Mouse (Mus musculus): ENCODE data around the gene Ankrd13b. TPM values are rescaled to one million over a fixed set of nuclear protein-coding genes. Genes with fewer than 3 reads are reported as not detected.
A peak's percentile ranks its signal among the peaks of the same experiment; 100 is the strongest.

The Ankrd13b gene
- total RNA-seq, 4 experiments from 2014 or later: 9.1 to 13.7 (median 11.7) TPM

DNA sequence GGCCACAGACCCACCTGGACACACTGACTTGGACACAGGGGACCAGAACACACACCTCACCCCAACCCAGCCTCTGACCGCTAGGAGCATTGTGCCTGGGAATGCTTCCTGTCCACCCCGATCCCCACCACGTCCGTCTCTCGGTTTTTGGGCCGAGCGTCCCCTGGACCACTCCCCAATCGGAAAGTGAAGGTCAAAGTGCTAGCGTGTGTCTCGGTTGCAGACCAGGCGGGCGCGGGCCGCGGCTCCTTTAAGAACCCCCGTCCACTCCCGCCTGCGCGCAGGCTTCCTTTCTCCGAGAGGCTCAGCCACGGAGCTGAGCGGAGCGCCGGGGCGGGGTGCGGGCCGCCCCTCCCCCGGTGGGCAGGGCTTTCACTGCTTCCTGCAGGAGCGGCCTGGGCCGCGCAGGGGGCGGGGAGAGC, 3.4 kb upstream of the Ankrd13b start:
- peak; percentile 91 for DNase-seq (ENCODE audit: low spot score in 2 of 2)

DNA sequence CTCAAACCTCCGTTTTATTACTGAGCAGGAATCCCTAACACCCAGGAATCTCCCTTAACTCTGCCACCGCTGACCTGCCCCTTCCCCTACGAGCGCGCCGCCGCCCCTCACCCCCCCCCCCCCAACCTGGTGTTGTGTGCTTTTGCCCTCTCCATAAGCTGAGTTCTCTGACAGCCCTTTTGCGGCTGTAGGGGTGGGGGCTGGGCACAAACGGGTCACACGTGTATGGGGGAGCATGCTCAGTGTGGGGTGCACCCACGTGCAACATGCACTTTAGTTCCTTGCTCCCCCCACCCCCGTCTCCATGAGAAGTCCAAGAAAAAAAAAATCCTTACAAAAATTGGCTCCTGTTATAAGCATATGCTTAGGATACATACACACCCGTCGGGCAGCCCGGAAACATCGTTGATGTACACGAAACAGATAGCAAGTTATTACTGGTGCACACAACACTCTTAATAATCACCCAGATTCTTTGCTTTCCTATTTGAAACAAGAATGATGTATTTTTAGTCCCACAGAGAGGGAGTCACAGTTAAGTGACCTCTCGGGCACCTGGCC, 2.9 kb upstream of the Ankrd13b start:
- DNase-seq (ENCODE audit: low spot score in 2 of 2): no peak

DNA sequence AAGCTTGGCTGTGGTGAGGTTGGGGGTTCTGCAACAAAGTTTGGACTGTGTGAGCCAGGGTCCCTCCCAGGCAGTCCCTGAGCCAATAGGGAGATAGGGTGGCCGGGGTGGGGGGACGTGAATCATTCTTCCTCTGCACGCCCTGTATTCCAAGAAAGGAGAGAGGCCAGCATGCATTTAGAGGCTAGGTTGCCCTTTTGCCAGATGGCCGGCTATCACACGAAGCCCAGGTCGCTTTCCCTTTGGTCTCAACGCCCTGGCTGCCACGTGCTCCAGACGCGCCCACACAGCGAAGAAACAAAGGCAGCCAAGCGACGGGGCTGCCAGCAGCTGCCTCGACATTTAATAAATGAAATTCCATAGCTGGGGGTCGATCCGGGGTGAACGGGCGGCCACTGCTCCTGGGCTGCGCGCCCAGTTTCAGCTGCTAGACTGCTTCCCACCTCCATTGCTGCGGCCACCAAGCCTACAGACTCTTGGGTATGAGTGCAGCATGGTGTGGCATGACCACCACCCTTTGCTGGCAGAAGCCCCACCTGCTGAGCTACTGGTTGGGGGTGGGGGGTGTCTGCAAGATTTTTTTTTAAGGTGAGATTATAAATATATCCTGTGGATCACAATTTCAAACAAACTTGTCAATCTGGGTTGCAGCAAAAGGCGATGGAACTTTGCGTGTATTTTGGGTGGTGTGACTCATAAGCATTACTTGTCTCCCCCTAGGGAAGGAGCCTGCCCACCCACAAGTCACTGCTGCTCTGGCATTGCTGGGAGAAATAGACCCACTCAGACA, 2.2 kb upstream of the Ankrd13b start:
- peak in 1 of 2 experiments; percentile 56 for DNase-seq (ENCODE audit: low spot score in 2 of 2)

DNA sequence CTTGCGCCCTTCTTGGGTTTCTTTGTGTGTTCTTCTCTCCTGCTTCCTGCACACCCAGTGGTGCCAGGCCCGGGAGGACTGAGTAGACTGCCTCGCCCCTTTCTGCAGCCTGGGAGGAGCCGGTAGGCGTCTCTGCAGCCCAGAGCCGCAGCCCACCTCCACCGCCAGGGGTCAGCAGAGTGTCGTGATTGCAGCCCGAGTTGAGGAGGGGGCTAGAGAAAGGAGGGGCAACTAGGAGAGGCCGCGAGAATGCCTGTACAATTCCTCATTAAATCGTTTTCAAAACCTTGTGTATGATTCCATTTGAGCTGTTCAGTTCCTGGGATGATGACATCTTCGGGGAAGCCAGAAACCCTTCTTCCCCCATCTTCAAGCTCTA, 1.6 kb upstream of the Ankrd13b start:
- DNase-seq (ENCODE audit: low spot score in 2 of 2): peak; percentile 75 to 81

DNA sequence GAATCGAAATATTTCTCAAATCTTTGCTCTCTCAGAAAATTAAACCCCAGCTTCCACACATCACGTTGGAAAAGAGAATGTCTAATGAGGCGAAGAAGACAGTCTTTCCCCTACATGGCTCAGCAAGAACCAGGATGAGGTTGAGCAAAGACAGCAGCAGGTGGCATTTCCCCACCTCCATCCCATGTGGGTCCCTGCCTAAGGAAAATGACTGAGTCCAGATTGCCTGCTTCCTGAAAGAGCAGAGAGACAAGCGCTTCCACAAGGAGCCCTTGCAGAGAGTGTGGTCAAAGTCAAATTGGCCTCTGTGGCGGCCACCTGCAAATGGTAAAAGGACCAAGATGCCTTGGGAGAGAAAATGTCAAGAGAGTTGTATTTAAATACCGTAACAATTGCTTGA, 973 bp upstream of the Ankrd13b start:
- DNase-seq (ENCODE audit: low spot score in 2 of 2): no peak

DNA sequence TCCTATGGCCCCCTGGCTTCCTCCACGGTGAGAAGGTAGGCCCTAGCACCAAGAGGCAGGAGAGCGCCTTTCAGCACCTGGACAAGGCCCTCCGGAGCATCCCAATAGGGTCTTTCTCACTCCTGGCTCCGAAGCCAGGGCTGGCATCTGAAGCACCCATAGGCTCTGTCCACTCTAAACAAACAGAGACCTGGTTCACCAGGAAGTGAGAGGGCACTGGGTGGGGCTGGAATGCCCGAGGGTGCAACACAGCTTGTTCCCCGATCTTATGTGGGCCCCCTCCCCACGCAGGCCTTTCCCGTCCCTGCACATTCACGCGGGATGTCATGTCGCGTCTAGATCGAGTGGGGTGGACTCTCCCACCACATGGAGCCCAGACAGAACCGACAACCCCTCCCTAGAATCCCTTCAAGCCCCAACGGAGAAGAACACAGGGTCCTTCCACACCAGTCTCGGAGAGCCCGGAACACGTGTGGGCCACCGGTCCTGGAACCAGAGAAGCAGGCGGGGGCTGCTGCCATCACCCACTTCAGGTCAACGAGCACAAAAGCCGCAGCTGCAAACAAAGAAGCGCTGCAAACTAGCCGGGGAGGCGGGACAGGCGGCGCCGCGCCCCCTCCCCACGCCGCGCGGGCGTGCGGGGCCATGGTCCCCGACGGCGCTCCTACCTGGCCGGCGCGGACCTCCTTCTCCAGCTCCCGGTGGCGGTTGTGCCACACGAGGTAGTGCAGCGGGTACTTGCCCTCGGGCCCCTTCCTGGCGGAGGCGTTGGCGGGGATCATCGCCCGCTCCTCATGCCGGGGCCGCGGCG, 502 bp downstream of the Ankrd13b start:
- no peak for DNase-seq (ENCODE audit: low spot score in 2 of 2)

DNA sequence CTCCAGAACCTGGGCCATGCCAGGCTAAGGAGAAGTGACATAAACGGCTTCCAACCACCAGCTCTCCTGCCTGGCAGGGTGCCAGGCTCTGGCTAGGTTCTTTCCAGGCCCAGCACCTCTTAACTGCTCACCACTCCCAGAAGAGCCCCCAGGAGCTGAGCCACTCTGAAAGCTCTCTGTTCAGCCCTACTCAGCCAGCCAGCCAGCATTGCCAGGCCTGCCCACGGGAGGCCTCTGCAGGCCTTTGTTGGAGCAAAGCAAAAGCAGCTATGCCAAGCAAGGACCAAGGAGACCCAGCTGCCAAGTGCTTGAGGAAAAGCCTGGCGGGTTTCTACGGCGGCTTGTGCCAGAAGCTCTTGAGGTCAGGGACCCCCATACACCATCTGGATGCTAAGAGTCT, 2.7 kb downstream of the Ankrd13b start:
- DNase-seq (ENCODE audit: low spot score in 2 of 2): no peak

DNA sequence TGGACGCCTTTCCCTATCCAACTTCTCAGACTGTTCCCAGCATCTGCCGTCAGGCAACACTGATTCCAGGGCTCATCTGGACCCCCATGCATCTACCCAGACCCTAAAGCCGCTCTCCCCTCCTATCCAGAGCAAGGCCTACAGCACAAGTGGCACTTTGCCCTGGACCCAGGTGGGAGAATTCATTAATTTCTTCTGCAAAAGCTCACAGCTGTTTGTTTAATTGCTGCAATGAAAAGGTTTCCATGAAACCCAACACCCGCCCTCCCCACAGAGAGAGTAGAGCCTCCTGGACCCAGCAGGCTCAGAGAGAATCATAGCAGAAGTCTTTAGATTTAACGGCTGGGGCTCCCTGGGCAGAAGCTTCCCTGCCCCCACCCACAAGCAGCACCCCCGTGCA, 4.2 kb downstream of the Ankrd13b start:
- no peak for DNase-seq (ENCODE audit: low spot score in 2 of 2)

DNA sequence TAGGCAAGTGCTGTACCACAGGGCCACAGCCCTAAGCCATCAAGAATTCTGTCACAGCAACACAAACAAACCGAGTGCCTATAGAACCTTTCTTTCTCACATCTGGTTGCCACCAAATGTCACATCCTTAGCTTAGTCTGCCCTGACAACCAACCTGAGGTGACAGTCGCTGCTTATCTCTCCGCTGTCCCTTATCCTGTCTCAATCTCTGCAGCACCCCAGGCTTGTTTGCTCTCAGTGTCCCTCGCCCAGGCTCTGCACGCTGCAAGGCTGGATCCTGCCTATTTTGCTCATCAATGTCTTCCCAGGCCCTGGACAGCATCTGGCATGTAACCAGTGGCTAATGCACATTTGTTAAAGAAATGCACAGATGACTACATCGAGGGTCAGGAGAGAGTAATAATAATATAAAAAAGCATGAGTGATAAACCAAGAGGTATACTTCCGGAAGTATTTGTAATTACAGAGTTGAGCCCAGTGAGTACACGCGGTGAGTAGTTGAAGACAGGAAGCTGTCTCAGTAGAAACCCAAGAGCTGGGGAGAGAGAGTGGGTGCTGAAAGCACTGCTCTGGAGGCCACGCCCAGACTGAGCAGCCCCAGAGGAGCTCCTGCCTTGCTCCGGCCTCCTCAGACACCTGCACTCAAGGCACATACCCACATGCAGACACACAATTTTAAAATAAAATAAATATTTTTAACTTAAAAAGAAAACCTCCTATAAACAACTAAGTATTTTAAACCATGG, 5.8 kb downstream of the Ankrd13b start:
- DNase-seq (ENCODE audit: low spot score in 2 of 2): no peak

DNA sequence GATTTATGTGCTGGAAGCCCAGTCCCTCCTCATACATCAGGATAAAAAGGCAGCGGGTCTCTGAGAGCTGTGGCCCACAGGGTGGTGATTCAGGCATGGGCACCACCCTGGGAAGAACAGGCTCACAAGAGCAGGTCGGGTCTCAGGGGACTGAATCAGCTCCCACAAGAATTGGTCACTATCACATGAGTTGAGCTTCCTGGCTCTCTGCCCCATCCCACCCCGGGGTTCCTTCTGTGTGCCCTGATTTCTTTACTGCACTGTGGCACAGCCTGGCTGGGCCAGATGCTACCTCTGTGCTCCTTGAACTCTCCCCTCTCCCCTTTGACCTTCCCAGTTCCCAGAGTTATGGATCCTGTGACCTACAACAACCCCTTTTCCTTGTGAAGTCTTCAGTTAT, 6.4 kb downstream of the Ankrd13b start:
- DNase-seq (ENCODE audit: low spot score in 2 of 2): no peak

DNA sequence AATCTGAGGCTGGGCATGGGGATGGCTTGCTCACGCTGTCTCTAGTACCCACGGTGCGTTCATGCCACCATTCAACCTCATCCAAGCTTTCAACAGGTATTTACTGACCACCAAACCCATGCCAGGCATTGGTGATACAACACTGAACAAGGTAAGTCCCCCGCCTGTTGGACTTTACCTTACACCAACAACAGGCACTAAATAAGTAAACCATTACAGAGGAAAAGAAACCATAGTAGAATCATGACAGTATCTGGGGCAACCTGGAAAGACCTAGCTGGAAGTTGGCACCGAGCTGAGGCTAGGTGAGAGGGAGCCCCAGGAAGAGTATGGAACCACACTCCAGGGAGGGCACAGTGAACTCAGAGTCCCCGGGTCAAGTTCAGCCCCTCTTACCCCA, 12.6 kb downstream of the Ankrd13b start:
- DNase-seq (ENCODE audit: low spot score in 2 of 2): no peak

DNA sequence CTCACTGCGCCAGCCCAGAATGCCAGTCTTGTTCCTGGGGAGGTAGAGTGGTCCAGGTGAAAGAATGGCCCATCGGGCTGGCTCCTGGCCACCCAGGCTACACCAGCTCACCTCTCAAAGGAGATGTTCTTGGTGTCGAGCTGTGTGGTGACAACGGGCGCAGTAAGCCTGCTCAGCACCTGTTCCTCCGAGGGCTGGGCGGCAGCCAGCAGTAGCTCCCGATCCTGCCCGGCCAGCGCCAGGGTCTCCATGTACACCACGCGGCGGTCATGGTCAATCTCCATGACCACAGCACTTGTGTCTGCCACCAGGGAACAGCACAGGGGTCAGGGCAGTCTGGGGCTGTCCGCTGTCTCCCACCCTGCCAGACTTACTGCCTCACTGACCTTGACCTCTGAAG, 13.3 kb downstream of the Ankrd13b start:
- DNase-seq (ENCODE audit: low spot score in 2 of 2): no peak

DNA sequence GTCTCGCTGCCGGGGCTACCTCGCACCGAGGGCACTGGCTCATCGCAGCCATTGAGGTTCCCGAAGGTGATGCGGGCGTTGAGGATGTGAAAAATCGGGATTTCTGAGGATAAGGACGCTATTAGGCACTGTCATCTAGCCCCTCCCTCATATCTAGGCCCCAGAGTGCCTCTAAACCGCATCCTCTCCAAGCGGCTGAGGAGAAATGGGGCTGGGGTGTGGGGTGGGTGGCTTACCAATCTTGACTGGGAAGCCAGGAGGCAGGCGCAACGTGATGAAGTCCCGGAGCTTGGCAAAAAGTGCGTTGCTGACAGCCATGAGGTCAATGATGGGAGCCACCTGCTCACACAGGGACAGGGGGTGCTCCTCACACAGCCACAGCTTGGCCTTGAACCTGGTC, 16.7 kb downstream of the Ankrd13b start:
- DNase-seq (ENCODE audit: low spot score in 2 of 2): no peak

DNA sequence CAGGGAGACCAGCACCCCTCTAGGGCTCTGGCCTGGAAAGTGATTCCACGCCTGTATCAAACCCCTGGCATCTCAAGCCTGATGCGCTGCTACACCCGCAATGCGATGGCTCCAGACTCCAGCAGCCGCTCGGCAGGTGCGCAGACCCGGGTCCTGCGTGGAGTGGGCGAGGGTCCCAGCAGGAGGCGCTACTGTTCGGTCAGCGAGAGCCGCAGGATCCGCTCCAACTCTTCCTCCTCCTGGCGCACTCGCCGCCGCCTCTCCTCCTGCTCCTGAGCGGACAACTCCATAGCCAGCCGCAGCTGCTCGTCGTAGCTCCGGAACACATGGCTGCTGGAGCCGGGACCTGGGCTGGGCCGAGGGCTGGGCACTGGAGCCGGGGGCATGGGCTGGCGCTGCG, 18.1 kb downstream of the Ankrd13b start:
- DNase-seq (ENCODE audit: low spot score in 2 of 2): no peak

DNA sequence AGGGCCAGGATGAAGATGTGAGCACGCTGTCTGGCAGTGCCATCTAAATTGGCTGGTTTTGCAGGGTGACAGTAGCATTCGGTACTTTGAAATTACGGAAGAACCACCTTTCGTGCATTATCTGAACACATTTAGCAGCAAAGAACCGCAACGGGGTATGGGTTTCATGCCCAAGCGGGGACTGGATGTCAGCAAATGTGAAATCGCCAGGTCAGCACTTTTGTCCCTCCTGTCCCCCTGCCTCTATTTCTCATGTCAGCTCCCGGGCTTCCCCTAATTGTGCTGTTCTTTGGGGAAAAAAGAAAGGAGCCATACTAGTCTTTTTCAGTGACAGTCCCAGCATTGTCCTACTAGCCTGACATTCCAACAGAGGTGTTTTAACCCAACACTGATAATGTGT, 21.1 kb downstream of the Ankrd13b start:
- no peak for DNase-seq (ENCODE audit: low spot score in 2 of 2)

DNA sequence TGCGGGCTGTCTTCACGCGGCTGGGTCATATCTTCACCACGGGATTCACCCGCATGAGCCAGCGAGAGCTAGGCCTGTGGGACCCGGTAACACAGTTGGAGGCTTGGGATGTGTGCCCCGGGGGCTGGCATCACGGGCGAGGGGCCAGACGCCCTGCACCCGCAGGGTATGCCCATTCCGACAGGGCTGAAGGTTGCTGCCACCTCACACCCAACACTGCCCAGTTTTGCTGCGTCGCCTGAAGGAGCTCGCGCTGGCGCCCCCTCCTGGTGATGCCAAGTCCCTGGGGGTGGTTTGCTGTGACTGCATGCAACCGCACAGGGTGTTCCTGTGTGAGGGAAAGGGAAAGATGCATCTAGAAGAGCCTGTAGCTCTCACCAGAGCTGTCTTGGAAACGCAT, 21.7 kb downstream of the Ankrd13b start:
- DNase-seq (ENCODE audit: low spot score in 2 of 2): peak; percentile 63 to 64

DNA sequence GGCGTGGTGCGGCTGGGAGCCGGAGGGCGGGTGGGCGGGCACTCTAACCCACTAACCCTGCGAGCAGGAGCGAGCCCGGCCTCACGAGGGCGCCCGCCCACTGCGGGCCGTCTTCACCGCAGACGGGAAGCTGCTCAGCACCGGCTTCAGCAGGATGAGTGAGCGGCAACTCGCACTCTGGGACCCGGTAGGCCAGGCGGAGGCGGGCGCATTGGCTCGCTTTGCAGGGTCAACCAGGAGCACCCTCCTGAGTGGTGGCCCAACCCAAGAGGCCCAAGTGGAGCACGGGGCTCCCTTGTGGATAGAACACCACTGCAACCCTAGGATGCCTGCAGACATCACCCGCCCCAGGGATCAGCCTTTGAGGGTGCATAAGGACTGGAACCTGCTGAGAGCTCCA, 22.3 kb downstream of the Ankrd13b start:
- DNase-seq (ENCODE audit: low spot score in 2 of 2): peak; percentile 53 to 66

DNA sequence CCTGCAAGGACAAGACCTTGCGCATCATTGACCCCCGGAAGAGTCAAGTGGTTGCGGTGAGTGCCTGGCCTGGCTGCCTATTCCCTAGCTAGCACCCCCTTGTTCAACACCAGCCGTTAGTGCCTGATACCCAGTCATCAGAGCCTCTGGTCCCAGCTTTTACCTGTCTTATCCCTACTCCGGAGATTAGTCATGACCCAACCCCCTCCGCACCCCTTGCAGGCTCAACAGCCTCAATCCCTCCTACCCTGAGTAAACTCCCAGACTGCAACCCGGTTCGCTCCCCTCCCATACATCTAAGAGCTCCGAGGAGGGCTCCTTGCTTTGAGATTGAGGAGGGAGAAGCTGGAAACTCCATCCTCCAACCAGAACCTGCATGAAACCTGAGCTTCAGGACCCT, 22.9 kb downstream of the Ankrd13b start:
- DNase-seq (ENCODE audit: low spot score in 2 of 2): no peak

DNA sequence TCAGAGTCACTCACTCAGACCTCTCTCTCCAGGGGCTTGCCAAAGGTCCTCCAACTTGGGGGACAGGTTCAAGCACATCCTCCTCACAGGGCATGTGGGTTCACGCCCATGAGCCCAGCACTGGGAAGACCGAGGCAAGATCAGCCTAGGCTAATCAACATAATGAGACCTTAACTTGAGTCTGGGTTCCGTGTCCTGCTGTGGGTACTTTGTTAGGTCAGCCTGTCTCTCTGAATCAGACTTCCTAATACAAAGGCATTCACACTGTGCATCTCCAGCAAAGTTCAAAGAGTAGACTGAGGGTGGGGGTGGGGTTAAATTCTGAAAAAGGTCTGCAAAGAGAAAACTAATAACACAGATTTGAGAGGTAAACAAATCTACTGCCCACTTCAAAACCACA, 24.4 kb downstream of the Ankrd13b start:
- no peak for DNase-seq (ENCODE audit: low spot score in 2 of 2)

DNA sequence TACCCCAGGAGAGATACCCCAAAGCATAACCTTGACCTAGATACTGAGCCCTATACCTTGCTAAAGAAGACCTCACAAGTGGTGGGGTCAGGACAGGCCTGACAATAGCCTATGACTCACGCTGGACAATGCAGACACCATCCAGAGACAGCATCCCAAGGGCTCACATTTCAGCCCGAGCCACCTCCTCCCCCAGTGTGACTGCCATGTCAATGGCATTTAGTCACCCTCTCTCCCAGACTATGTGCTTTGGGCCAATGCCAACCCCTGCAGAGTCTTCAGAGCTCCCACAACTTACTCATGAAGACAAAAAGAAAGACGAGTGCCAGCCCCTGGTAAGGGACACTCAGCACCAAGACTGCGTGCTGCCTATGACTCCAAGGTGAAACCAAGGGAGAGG, 24.8 kb downstream of the Ankrd13b start:
- no peak for DNase-seq (ENCODE audit: low spot score in 2 of 2)

DNA sequence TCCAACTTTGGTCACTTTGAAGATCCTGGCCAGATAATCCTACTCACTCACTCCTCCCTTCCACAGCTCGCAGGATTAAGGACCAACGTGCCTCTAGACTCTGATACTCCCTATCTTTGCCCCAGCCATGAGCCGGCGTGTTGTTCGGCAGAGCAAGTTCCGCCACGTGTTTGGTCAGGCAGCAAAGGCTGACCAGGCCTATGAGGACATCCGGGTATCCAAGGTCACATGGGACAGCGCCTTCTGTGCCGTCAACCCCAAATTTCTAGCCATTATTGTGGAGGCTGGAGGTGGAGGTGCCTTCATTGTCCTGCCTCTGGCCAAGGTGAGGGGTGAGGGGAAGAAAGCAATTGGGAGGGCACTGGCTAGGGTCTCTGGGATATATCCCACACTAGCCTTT, 25.7 kb downstream of the Ankrd13b start:
- DNase-seq (ENCODE audit: low spot score in 2 of 2): no peak

DNA sequence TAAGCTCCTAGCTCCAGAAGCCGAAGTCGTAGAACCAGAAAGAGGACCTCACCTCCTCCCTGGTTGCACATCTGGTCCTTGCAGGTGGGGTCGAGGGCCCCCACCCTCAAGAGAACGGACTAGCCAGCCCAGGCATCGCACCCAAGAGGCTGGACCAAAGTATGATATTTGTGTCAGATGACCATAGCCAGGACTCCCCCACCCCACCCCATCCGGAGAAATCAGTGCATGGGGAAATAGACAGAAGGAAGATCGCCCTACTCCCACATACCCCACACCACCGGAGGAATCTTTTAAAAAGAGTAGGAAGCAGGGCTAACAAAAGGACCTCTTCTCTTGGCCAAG, 26.4 kb downstream of the Ankrd13b start:
- DNase-seq (ENCODE audit: low spot score in 2 of 2): no peak
